In genomic region chrX:81080996-81081395, GRCm38 (mm10) we compare ENCODE assay signal across 20 mouse cellular contexts. TPM values are rescaled to one million over a fixed set of nuclear protein-coding genes. Genes with fewer than 3 reads are reported as not detected.
DNase-seq lines count a peak whose midpoint lies in the region; ATAC-seq and TF ChIP-seq lines count a peak whose summit lies in the region.
"Had no signal": no experiment of that assay in that cellular context is flagged by ENCODE, and none has a peak within 500 bp of the region (broad histone marks: within the 10 kb centered on the region; RNA-seq: fewer than 3 reads in every experiment).

No protein-coding gene starts in this region.

- H3K4me1 ChIP-seq in heart, embryonic 12.5 days (replicated peaks): no peaks in the 10 kb centered on the region
- H3K4me1 ChIP-seq in lung, adult 2 months (ENCODE audit: control insufficient read depth, insufficient read depth, low read length): no peaks in the 10 kb centered on the region
- H3K4me1 ChIP-seq: kidney, embryonic 15.5 days; liver, embryonic 12.5 days; midbrain, embryonic 12.5 days had no signal

- no peak overlapping the region for H3K27ac ChIP-seq in heart, embryonic 12.5 days (ENCODE audit: poor library complexity, severe bottlenecking)
- H3K27ac ChIP-seq: kidney, embryonic 15.5 days; liver, embryonic 12.5 days; macrophage; midbrain, embryonic 12.5 days had no signal

- H3K4me2 ChIP-seq in heart, embryonic 12.5 days: no peak overlapping the region
- H3K4me2 ChIP-seq: kidney, embryonic 15.5 days; liver, embryonic 12.5 days; midbrain, embryonic 12.5 days had no signal

- H3K36me3 ChIP-seq in heart, embryonic 12.5 days: no peaks in the 10 kb centered on the region
- H3K36me3 ChIP-seq: kidney, embryonic 15.5 days; liver, embryonic 12.5 days; midbrain, embryonic 12.5 days had no signal

- peak; percentile 12 to 15 for DNase-seq in cerebellum, postnatal 14 days
- no peak for DNase-seq in cerebellum, adult 18-20 months
- DNase-seq in heart, postnatal 14 days: peak; percentile 4 to 6
- DNase-seq in lung, postnatal 10 days: peak; percentile 31
- no peak for DNase-seq in lung, adult 2 months
- peak; percentile 33 to 40 for DNase-seq in adrenal gland, postnatal 36 days
- no peak for DNase-seq in urinary bladder, postnatal 25 days (ENCODE audit: low spot score)
- DNase-seq: B cell, adult 2 months; cerebellum, adult 2 months; embryo, embryonic 11 days; gastrocnemius, postnatal 25 days; thymus, postnatal 25 days had no signal

- H3K9me3 ChIP-seq in heart, embryonic 12.5 days (replicated peaks): no peaks in the 10 kb centered on the region
- H3K9me3 ChIP-seq: kidney, embryonic 15.5 days; liver, embryonic 12.5 days; midbrain, embryonic 12.5 days had no signal

- H3K4me3 ChIP-seq in heart, embryonic 12.5 days: no peak overlapping the region
- H3K4me3 ChIP-seq in lung, adult 2 months (replicated peaks; ENCODE audit: extremely low read depth, low read depth, low read length): no peak overlapping the region
- H3K4me3 ChIP-seq: kidney, embryonic 15.5 days; liver, embryonic 12.5 days; midbrain, embryonic 12.5 days had no signal

- intact Hi-C loops in heart, postnatal 14 days (cut with DNase I): no loop called here

- no peak overlapping the region for H3K9ac ChIP-seq in heart, embryonic 12.5 days
- H3K9ac ChIP-seq: kidney, embryonic 15.5 days; liver, embryonic 12.5 days; midbrain, embryonic 12.5 days had no signal

- TF ChIP-seq POLR2A in lung, adult 2 months (IDR thresholded peaks at IDR 0.05; ENCODE audit: borderline replicate concordance, extremely low read depth, low read depth, low read length): no peak

- ATAC-seq in heart, embryonic 12.5 days (ENCODE audit: insufficient number of reproducible peaks, low FRiP score): no peak
- ATAC-seq: activated CD4-positive, CD25-positive, alpha-beta regulatory T cell, adult 4 months; liver, embryonic 12.5 days; Patski had no signal

- no peak for TF ChIP-seq CTCF in lung, adult 2 months (IDR thresholded peaks at IDR 0.05; ENCODE audit: insufficient read depth, low read length)

- H3K27me3 ChIP-seq in heart, embryonic 12.5 days (replicated peaks): no peaks in the 10 kb centered on the region
- H3K27me3 ChIP-seq: kidney, embryonic 15.5 days; liver, embryonic 12.5 days; midbrain, embryonic 12.5 days had no signal

- WGBS in heart, embryonic 12.5 days: 55% methylated on average over 2 of the region's 2 CpGs
- 35% methylated on average over 2 of the region's 2 CpGs for WGBS in lung, adult 2 months

RNA-seq across cellular contexts. Expression of gene Tmem47, which starts 10.5 kb away (rescaled TPM):
- total RNA-seq in heart, postnatal 14 days (2021): 10 to 100 TPM; 19.0 to 21.8 TPM
- 25.4 and 27.0 TPM in 2 replicates for polyA plus RNA-seq in heart, embryonic 12.5 days (2016; fragmentation: Nextera tagmentation; extraction: Ambion mirVana)
- 14.7 and 15.8 TPM in 2 replicates for polyA plus RNA-seq in lung, adult 2 months (2012; rRNA removed)
- 10 to 100 TPM; 22.0 to 32.8 TPM for total RNA-seq in adrenal gland, postnatal 36 days (2021)
- total RNA-seq: hematopoietic stem cell, adult 5-6 weeks had no signal
- polyA plus RNA-seq: activated CD4-positive, CD25-positive, alpha-beta regulatory T cell, adult 4 months; macrophage had no signal

Comparison
In these comparisons a context has a peak if more than half of its experiments do, and no peak if none do; other contexts are left out.
1. DNase-seq: peak in cerebellum, postnatal 14 days (2 of 2), heart, postnatal 14 days (2 of 2), lung, postnatal 10 days (single experiment) and adrenal gland, postnatal 36 days (2 of 2); none in cerebellum, adult 18-20 months (0 of 2), lung, adult 2 months (single experiment) and urinary bladder, postnatal 25 days (single experiment).